ENCODE assay signal across 16 mouse cellular contexts in the genomic region with DNA sequence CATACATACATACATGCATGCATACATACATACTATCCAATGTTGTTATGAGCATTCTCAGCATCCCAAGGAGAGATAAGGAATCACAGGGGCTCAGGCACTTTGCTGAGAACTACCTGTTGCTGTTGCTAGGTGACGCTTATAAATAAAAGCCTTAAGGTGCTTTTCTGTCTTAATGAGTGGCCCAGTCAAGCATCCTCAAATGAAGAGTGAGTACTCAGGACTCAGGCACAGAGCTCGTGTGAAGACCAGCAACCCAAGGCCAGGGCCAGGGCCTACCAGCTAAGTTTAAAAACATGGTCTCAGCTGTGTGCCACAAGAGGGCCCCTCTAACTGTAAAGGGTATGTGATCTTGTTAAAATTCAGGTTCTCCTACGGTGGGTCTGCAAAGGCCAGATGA.
"Had no signal": no experiment of that assay in that cellular context is flagged by ENCODE, and none has a peak within 500 bp of the region (broad histone marks: within the 10 kb centered on the region; RNA-seq: fewer than 3 reads in every experiment).

No protein-coding gene starts in this region.

- ATAC-seq: intestine, embryonic 15.5 days; liver, embryonic 12.5 days had no signal

- H3K4me3 ChIP-seq: intestine, embryonic 15.5 days; kidney, embryonic 15.5 days; layer of hippocampus, adult 2 months; limb, embryonic 10.5 days; limb, embryonic 13.5 days; liver, embryonic 12.5 days; liver, embryonic 15.5 days had no signal

- H3K27me3 ChIP-seq: intestine, embryonic 15.5 days; kidney, embryonic 15.5 days; limb, embryonic 13.5 days; liver, embryonic 12.5 days; liver, embryonic 15.5 days had no signal

- DNase-seq: kidney, adult 11 months; kidney, adult 8-10 months; kidney, postnatal 25 days; layer of hippocampus, adult 9-11 months; liver; lung, embryonic 14.5 days; midbrain, embryonic 14.5 days; thymus, adult 18-20 months; thymus, postnatal 36 days had no signal

- H3K36me3 ChIP-seq: intestine, embryonic 15.5 days; limb, embryonic 13.5 days; liver, embryonic 12.5 days; liver, embryonic 15.5 days had no signal

- H3K9me3 ChIP-seq: intestine, embryonic 15.5 days; kidney, embryonic 15.5 days; limb, embryonic 10.5 days; limb, embryonic 13.5 days; liver, embryonic 12.5 days; liver, embryonic 15.5 days had no signal
